Mouse (Mus musculus): ENCODE data around the gene Kdm4a.

Gene Kdm4a

DNA sequence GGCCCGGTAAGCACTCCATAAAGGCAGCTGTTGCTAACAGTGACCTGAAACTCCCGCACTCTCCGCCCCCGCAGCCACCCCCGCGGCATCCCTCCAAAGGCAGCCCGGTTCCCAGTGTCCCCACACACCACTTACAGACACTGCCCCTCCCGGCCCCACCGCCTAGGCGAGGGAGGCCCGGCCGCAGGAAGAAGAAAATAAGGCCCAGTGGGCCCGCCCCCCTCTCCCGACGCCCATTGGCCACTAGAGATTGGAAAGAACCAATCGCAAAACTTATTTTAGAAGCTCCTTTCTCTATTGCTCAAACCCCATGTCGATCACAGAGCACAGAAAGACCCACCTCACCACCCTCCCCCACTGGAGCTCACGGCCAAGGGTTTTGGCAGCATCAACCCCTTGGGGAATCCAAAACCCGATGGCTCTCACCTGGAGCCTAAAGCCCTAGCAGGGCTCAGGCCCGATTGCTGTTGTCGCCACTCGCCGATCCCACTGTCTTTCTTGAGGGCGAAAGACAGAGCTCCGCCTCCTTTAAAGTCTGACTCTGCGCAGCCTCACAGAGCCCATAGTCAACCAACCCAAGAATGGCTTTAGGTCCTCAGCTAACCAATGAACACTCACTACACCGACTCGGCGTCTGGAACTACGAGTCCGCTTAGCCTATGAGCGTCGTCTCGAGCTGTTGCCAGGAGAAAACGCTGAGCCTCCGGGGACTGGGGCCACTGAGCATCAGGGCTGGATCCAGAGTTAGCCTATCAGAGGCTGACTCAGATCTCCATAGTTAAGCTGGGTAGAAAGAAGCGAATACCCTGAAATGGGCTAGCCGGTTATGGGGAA is at the start of gene Kdm4a:
Gene Kdm4a (minus strand): TSS at position 577 of the 834 bp plus-strand sequence.
- DNase-seq = peak; percentile 90

DNA sequence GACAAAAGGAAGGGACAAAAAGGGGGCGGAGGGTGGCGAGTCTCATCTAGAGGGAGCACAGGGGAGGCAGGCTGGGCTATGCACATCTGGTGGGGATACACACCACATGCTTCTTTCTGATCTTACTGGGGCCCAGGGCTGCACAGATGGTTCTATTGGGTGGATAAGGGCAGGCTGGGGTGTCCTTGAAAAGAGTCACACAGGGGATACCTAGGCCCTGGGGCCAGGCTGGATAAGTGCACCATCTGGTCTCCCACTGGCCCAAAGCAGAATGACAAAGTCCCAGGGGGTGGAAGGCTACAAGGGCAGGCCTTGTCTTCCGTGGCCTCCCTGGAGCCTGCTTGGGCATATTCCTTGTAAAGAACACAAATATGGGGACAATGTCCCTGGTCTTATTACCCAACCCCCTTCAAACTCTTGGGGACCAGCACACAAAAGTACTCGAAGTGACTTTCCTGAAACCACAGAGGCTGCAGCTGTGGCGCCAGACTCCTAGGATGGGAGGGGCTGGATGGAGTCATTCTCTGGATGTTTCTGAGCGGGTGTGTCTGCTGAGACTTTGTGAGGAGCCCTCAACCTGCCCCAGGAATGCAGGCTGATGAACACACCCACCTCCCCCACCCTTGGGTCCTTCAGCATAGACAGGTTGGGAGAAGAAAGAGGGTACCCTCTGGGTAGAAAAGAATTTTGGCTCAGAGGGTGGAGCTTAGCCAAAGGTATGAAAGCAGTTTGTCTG is 49.4 kb upstream of the Kdm4a start:
- peak; percentile 46 for DNase-seq

DNA sequence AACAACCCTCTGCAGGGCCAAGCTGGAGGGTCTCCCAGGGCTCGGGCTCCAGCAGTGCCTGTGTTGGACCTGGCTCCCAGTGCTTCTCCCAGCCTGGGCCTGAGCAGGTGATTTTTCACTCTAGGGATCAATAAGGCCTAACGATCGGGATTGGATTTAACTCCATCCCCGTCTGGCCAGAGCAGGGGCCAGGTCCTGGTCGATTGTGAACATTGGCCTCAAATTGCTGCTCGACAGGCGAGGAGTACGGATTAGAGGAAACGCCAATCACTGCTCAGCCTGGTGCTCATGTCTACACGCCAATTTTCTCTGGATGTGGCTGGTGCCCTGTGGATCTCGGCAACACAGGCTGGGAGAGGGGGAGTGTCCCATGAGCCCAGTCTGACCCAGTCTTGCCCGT is 47.6 kb upstream of the Kdm4a start:
- DNase-seq = no peak

DNA sequence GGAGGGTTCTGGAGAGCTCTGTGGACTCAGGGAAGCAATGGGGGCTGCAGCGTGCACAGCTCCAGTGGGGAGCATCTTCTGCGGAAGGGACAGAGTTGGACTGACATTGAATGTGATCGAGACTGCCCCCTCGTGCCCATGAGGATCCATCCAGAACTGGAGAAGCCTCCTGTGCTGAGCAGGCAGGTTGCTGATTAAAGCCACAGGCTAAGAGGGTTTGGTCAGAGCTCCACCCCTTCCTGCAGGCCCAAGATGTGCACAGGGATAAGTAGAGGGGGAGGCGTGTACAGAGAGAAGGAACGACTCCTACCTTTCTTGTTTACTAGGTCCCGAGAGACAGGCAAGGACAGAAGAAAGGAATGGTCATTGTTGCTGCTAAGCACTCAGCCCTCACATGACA is 41.4 kb upstream of the Kdm4a start:
- no peak for DNase-seq

DNA sequence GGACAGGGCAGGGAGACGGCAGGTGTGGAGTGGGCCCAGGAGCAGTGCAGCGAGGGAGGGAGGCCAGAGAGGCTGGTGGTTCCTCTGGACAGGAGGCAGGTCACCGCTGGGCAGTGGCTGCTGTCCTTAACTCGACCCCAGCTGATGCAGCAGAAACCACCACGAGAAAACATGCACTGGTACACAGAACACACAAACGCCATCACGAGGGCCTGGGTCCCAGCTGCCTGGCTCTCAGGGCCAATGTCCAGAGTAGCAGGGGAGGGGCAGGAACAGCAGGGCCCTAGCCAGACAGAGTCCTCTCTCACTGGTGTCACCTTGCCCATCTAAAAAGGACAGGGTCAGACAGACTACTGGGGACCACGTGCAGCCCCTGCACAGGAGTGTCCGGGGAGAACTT is 40.9 kb upstream of the Kdm4a start:
- no peak for DNase-seq

DNA sequence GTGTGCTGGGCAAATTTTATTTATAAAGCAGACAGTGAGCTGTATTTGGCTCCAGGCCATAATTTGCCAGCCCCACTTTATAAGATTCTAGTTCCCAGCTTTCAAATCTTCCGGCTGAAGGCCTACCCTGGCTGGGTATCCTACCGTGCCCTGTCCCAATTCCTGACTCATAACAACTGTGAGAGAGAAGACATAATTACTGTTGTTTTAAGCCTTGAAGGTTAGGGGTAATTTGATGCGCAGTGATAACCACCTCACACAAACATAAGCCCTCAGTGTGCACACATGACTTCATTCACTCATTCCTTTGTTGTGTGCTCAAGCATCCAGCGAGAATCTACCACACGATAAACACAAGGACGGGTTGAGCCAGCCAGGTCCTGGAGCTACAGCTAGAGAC is 39.6 kb upstream of the Kdm4a start:
- no peak for DNase-seq

DNA sequence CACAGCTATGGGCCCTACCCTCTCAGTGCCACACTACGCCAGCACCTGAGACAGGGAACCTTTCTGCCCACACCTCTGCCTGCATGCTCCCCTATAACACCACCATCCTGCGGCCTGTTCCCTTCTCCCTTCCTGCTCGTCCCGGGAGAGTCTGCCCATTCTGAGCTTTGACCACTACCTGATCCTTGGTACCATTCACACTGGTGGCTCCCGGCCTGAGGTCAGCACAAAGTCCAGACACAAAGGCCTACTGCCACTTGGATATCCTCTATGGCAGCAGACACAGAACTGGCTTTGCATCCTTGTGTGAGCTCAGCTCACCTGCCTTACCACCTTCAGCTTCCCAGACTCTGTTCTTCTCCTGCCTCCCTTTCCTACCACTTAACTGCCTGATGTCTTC is 38.7 kb upstream of the Kdm4a start:
- DNase-seq = no peak

DNA sequence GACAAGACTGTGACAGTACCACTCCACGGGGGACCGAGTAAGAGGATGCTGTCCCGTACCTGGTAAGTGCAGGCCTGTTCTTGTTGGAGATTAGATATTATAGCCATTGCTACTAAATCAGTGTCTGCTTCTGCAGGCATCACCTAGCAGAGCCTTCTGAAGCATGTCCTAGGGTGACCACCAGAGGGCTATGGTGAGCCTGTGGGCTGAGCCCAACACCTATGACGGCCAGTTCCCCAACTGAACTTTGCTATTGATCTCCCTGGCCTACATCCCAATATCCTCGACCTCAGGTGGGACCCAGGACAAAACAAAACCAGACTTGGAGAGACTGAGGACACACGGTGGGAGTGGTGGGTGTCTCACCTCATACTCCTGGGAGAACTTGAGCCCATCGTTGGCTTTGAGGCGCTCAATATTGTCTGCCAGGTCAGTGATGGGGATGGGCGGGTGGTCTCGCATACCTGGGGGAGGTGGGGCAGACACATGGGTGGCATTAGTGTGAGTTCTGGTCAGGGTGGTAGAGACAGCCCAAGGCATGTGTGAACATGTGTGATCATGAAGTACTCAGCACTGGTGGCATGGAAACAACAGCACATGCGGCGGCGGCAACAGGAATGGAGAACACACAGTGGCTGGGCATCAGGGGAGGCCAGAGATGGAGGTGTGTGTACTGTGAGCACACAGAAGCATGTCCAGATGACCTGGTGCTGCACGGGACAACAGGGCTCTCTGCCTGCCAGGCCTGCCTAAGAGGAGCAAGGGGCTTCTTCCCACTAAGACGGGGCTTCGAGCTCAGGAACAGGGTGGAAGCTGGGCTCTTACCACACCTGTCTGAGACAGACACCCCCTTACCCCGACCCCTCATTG is 37.1 kb upstream of the Kdm4a start:
- DNase-seq = peak; percentile 78

DNA sequence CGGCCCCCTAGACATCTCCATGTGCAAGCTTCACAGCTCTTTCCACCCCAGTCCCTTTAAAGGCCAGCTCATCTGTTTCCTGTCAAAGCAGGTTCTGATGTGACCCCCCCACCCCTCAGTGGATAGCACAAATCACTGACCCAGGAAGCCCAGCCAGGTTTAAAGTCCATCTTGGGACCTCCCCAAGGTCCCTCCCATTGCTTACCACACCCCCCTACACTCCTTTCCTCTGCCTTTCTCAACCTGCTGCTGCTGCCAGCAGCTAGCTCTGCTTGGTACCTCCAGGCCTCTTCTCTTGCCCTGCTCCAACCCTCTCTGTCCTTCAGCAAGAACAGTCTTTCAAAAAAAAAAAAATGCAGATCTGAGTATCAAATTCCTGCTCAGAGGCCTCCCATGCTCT is 35.0 kb upstream of the Kdm4a start:
- no peak for DNase-seq

DNA sequence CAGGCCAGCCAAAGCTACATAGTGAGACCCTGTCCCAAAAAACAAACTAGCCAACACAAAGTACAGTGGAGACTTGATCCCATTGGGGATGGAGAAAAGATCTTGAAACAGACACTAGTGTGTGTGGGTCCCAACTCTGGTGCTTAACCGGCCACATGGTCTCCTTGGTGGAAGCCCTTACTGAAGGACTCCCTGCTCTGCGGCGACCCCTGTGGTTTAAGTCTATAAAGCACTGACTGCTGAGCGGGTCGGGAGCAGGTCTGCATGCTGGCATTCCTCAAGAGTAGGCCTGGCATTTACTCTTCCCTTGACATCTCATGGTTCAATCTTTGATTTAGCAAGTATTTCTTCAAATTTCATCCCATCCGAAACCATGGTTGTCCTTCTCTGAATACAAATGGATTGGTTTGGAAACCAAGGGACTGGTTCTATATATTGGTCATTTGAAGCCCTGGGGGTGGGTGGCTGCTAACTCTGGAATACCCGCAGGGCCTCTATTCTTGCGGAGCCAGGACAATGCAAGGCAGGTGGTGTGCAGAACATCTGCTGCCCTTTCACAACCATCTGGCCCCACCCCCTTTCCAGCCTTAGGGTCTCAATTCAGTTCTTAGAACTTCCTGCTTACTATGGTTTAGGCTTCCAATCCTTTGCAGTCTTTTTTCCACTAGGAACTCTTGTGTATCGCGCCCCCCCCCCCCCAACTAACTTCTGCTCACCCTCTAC is 27.2 kb upstream of the Kdm4a start:
- no peak for DNase-seq

DNA sequence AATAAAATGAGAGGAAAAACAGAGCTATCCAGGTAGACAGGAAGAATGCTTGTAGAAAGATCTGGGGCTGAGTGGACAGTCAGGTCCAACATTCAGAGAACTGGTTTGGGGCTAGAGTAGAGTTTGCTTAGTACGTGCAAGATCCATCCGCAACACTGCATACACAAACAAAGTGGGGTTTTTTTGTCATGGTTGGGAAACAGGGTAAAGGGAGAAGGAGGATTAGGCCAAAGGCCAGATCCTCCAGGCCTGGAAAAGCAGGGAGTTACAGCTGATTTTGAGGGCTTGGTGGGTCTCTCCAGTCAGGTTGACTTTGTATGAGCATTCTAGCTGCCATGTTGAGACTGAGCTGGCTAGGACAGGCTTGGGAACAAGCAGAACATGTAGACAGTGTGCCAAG is 26.1 kb upstream of the Kdm4a start:
- DNase-seq = no peak

DNA sequence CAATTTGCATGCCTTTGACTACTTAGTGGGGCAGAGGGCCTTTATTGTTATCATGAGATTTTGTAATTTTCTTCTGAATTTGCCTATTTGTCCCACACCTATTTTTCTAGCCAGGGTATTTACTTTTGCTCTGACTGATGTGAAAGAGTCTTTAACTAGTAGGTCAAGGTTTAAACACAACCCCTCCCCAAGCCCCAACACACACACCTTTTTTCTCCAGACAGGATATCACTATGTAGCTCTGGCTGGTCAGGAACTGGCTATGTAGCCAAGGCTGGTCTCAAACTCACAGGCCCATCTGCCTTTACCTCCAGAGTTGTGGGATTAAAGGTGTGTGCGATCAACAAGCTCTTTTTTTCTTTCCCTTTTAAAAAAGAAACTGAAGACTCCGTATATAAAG is 19.2 kb upstream of the Kdm4a start:
- DNase-seq = no peak

DNA sequence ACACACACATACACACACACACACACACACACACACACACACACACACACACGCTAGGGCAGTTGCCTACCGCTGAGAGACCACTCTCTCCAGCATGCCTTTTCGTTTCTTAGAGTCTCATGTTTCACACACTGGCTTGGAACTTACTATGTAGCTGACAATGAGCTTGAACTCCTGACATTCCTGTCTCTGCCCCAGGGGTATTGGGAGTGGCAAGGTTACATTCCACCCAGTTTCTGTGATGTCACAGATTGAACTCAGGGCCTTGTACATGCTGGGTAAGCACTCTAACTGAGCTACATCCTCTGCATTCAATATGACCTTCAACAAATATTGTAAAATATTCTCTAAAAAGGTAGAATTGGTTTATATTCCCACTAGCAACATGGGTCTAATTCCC is 18.8 kb upstream of the Kdm4a start:
- no peak for DNase-seq

DNA sequence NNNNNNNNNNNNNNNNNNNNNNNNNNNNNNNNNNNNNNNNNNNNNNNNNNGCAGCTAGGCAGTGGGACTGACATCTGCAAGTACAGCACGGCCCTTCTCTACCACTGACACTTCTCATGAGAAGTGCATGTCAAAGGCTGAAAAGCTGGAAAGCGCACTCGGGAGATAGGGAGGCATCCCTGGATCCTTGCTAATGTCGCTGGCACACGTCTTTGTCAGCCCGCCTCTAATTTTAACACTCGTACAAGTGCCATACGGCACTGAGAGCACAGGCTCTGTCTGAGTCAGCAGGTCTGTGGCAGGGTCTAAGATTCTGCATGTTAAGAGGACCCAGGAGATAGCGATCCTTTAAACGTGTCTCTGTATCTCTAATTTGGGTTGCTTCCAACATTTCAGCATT is 16.3 kb upstream of the Kdm4a start:
- DNase-seq = no peak

DNA sequence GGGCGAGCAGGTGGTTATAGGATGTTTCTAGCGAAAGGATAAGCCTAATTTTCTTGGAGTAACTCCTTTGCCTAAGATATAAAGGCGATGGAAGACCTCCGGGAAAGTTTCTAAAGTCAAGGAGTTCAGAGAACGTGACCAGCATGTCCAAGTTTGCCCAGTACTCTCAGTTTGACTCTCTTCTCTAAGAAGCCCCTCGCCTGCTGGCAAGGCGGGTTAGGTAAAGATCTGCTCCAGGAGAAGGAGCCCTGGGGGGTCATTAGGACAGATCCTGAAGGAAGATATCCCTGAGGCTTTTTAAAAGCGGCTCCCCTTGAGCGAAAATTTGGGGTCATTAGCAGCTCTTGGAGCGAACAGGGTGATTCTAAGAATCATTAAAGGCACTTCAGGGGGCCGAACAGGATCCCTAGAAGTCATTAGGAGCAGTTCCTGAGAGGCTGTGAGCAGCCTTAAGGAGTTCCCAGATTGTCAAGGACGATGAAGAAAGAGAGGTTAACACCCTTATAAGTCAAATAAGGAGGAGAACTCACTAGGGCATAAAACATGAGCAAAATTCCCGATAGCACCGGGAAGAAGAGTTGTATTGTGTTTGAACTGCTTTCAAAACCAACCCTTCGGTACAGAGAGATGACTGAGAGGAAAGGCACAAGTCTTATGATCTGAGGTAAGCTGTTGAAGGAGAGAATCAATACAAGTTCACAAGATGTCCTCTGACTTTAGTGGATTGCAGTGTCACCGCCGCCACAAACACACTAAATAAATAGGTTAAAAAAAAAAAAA is 648 bp upstream of the Kdm4a start:
- DNase-seq = no peak

DNA sequence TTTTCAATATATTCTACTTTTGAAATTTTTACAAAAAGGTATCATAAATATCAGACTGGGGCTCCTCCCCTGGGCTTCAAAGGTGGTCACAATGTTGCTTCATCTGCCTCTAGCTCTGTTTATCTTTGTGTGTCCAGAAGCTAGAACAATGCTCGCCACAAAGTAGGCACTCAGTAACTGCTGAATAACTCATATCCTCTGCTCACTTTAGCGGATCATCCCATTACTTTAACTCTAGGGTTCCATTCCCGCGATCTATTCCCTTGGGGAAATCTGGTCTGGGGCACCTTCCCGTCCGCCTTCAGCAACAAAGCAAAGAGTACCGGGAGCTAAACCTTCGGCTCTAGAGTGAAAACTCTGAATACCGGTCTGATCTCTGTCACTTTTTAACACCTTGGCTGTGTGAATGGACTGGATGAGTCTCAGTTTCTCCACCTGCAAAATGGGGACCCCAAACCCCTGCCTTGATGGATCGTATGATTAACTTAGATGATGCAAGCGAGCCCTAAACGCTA is 834 bp downstream of the Kdm4a start:
- peak; percentile 9 for DNase-seq

DNA sequence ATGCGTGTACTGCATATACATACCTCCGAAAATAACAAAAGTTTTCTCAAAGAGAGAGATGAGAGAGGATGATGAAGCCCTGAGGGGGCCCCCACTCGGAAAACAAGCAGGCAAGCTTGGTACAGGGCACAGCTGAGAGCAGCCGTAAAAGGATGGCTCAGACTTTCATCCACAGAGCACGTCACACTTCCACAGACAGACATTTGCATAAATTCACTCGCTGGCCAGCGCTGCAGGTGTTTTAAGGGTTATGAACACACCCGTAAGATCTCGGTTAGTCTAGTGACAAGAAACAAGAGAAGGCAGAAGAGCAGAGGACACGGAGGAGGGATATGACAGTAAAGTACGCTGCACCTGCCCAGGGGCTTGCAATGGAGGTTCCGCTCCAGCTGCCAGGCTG is 7.4 kb downstream of the Kdm4a start:
- DNase-seq = no peak

DNA sequence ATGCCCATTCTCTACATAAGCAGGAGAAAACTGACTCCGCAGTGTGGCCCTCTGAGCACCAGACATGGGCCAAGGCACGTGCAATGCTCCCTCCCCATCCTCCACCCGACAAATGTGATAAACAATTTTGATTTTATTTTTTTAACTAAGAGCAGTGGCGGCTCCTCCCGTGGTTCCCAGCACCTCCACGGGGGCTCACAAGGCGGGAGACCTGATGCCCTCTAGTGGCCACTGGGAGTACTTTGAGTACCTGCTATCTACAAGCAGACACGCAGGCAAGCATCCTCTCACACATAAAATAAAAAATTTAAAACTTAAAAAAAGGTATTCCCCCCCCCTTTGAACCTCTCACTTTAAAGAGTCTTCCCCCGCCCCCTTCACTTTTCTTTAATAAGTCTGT is 8.8 kb downstream of the Kdm4a start:
- peak; percentile 17 for DNase-seq

DNA sequence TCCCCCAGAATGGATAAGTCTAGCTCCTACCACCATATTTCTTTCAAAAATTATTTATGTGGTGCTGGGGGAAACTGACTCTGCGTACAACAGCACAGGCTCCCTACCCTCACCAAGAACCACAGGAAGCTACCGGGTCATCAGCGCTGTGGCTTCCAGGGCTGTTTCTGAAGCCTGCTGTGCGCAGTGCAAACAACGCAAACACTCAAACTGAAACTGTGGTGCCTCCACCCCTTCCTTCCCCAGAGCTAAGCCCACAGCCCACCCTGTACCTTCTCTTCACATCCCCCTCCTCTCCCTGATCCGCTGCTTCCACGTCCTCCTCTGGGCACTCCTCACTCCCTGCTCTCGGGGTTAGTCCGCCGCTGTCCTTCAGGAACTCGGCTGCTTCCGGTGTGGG is 17.7 kb downstream of the Kdm4a start:
- no peak for DNase-seq

DNA sequence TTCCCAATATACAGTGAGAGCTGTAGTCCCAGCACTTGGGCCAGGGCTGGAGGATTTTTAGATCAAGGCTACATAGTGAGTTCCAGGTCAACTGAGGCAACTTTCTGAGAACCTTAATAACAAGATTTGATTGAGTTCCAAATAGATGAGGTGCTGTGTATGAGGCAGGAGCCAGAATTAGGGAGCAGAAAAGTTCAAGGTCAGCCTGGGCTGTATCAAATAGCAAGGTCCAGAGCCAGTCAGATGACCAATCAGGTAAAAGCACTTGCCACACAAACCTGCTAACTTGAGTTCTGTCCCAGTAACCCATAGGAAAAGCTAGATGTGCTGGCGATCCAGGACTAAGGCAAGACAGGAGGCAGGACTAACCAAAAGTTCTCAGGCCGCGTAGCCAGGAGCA is 22.2 kb downstream of the Kdm4a start:
- no peak for DNase-seq

DNA sequence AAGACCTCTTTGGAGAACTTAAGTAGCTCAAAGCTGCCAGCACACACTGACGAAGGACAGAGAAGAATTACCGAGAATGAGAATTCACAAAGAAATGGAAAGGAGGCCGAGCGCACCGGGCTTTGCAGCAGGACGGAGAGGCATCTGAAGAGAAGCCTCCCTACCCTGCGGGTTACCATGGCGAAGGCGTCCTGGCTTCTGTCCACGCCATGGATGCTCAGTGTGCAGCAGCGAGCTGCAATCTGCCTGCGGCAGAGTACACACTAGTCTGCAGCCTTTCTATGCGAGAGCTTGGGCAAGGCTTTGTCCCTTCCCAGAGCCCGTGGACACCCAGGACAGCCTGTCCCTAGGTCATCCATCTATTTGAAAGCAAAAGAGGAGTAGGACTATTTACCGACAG is 23.3 kb downstream of the Kdm4a start:
- no peak for DNase-seq

DNA sequence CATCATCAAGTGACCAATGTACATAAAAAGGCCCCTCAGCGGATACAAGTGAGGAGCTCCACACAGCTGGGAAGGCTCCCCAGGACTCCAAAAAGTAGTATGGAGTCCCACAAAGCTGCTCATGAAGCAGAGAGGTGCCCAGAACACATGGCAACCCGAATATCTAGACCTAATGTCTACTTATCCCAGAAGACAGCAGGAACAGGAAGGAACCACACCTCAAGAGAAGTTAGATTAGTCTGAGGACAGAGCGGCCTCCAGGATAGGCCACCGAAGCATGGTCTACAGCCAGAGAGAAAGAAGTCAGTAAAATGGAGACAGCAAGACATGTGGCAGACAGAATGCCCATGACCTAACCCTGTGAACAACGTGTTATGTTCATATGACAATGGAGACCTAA is 25.0 kb downstream of the Kdm4a start:
- DNase-seq = no peak

Data from lung, postnatal 14 days (tissue).